Mouse (Mus musculus) gastrocnemius, adult 2 months (tissue): ENCODE measurements around the gene Milr1. TPM values are rescaled to one million over a fixed set of nuclear protein-coding genes. Genes with fewer than 3 reads are reported as not detected.
A peak's percentile ranks its signal among the peaks of the same experiment; 100 is the strongest.
"Not testable (repeated sequence)": the region's sequence is repeated elsewhere in the genome, so short reads cannot be mapped to it uniquely, and the experiment has no call there.

ENCODE experiments used
- DNase-seq: peaks from one replicate; pipeline ENCODE4 v3.0.0; 2022
- H3K27ac ChIP-seq: fragments of 200-600 bp; 2 replicates; pipeline ENCODE4 v1.8.1; 2022; ENCODE audit warnings: mild to moderate bottlenecking
- H3K4me3 ChIP-seq: fragments of 200-600 bp; 2 replicates; pipeline ENCODE4 v1.8.1; 2022; ENCODE audit warnings: mild to moderate bottlenecking, moderate library complexity
- CTCF ChIP-seq: fragments of 200-600 bp; IDR thresholded peaks from 2 replicates; pipeline ENCODE4 v1.8.1; 2022; ENCODE audit warnings: antibody characterized with exemption, mild to moderate bottlenecking, moderate library complexity
- intact Hi-C: fragments of 180-260 bp; cut with DNase I; formaldehyde crosslinking; loops from one replicate; pipeline ENCODE4 v1.15.1; 2025
- total RNA-seq, 2 experiments: library from RNA; stranded (reverse); gene quantifications; 2 replicates each; pipeline ENCODE4 v1.2.3; 2021

The Milr1 gene
- total RNA-seq, 2 experiments from 2014 or later, result not detected

- intact Hi-C loops, result no loop called here
- no peak for TF ChIP-seq CTCF
- Histone ChIP-seq H3K27ac (no peak overlapping the region), H3K4me3 (no peak overlapping the region)
- no peak for DNase-seq
Observed at GRCm38 (mm10) chr11:106766611-106767162, 15.7 kb downstream of the Milr1 start.

GRCm38 (mm10) chr11:106767516-106767915, 16.5 kb downstream of the Milr1 start:
- no peak for DNase-seq
- intact Hi-C loops, result no loop called here
- TF ChIP-seq CTCF, result peak; percentile 28; the same call in 1 of the 2 replicates

GRCm38 (mm10) chr11:106770195-106770974, 19.4 kb downstream of the Milr1 start:
- peak; percentile 36; the same call in 1 of the 2 replicates for TF ChIP-seq CTCF
- no peak overlapping the region for H3K4me3 ChIP-seq
- H3K27ac ChIP-seq, result no peak overlapping the region
- no peak for DNase-seq
- intact Hi-C loops, result no loop called here

More at GRCm38 (mm10) chr11:106767516-106767915, 16.5 kb downstream of the Milr1 start:
- Histone ChIP-seq H3K27ac (no peak overlapping the region), H3K4me3 (no peak overlapping the region)

GRCm38 (mm10) chr11:106773061-106773460, 22.0 kb downstream of the Milr1 start:
- Histone ChIP-seq H3K4me3 (no peak overlapping the region), H3K27ac (no peak overlapping the region)
- no peak for DNase-seq
- intact Hi-C loops, result no loop called here
- TF ChIP-seq CTCF, result no peak

GRCm38 (mm10) chr11:106776960-106777359, 25.9 kb downstream of the Milr1 start:
- intact Hi-C loops, result no loop called here
- H3K4me3 ChIP-seq, result no peak overlapping the region
- no peak for DNase-seq
- H3K27ac ChIP-seq, result no peak overlapping the region
- no peak for TF ChIP-seq CTCF

- H3K4me3 ChIP-seq, result no peak overlapping the region
- intact Hi-C loops, result no loop called here
- no peak for TF ChIP-seq CTCF
Observed at GRCm38 (mm10) chr11:106777395-106777794, 26.4 kb downstream of the Milr1 start.

GRCm38 (mm10) chr11:106778132-106778531, 27.1 kb downstream of the Milr1 start:
- intact Hi-C loops, result no loop called here
- no peak overlapping the region for H3K27ac ChIP-seq
- peak overlapping the region; percentile 90 for H3K4me3 ChIP-seq
- TF ChIP-seq CTCF, result no peak
- DNase-seq, result no peak

More at GRCm38 (mm10) chr11:106777395-106777794, 26.4 kb downstream of the Milr1 start:
- H3K27ac ChIP-seq, result no peak overlapping the region
- no peak for DNase-seq

- TF ChIP-seq CTCF, result no peak
- intact Hi-C loops, result no loop called here
- Histone ChIP-seq H3K4me3 (peak overlapping the region; percentile 90), H3K27ac (peak overlapping the region; percentile 96)
- no peak for DNase-seq
Observed at GRCm38 (mm10) chr11:106778589-106779387, 27.8 kb downstream of the Milr1 start.

GRCm38 (mm10) chr11:106779388-106780088, 28.5 kb downstream of the Milr1 start, which contains the start of gene Polg2:
Gene Polg2, minus strand, starts transcription at chr11:106779537.
- intact Hi-C loops, result no loop called here
- peak within 1 kb of the TSS; percentile 96 for H3K27ac ChIP-seq
- H3K4me3 ChIP-seq, result peak within 1 kb of the TSS; percentile 90
- TF ChIP-seq CTCF, result no peak
- peak; percentile 94 for DNase-seq

- Histone ChIP-seq H3K27ac (peak overlapping the region; percentile 96), H3K4me3 (peak overlapping the region; percentile 90)
- no peak for TF ChIP-seq CTCF
- intact Hi-C loops, result no loop called here
- no peak for DNase-seq
Observed at GRCm38 (mm10) chr11:106780089-106780425, 29.0 kb downstream of the Milr1 start.

GRCm38 (mm10) chr11:106780590-106781220, 29.7 kb downstream of the Milr1 start:
- intact Hi-C loops, result no loop called here
- H3K4me3 ChIP-seq, result peak overlapping the region; percentile 90
- no peak for DNase-seq
- H3K27ac ChIP-seq, result peak overlapping the region; percentile 96; the same call in 1 of the 2 replicates
- TF ChIP-seq CTCF, result no peak

- intact Hi-C loops, H3K4me3 ChIP-seq, H3K27ac ChIP-seq, DNase-seq: not testable (repeated sequence)
Observed at GRCm38 (mm10) chr11:106782271-106782670, 31.2 kb downstream of the Milr1 start.
